Mouse (Mus musculus): Measurements from ENCODE around the gene Tnfrsf18. TPM values are rescaled to one million over a fixed set of nuclear protein-coding genes. Genes with fewer than 3 reads are reported as not detected.

Gene Tnfrsf18
- 2.3 and 2.8 TPM in 2 replicates for polyA plus RNA-seq (2014; fragmentation: Nextera tagmentation; extraction: Ambion mirVana)

- Histone ChIP-seq H3K4me3 (ENCODE audit: low read length) (no peak within 1 kb of the TSS), H3K4me1 (ENCODE audit: control insufficient read depth, insufficient read depth, low read length) (peaks cover 7% of the 10 kb centered on the region), H3K27me3 (ENCODE audit: control insufficient read depth, insufficient read depth, low read length) (no peaks in the 10 kb centered on the region), H3K9me3 (ENCODE audit: control insufficient read depth, low read length) (no peaks in the 10 kb centered on the region), H3K9ac (ENCODE audit: low read depth, low read length) (no peak within 1 kb of the TSS), H3K4me2 (replicated peaks; ENCODE audit: low read depth, low read length) (no peak within 1 kb of the TSS), H3K27ac (ENCODE audit: low read depth, low read length) (no peak within 1 kb of the TSS), H3K36me3 (ENCODE audit: control insufficient read depth, insufficient read depth, low read length) (peaks cover 9% of the 10 kb centered on the region; the same call in 1 of the 2 replicates)
- peak; percentile 38; the same call in 1 of the 2 replicates for ATAC-seq (ENCODE audit: low FRiP score, low TSS enrichment)
- WGBS, result 61% methylated on average over 4 of the region's 4 CpGs
Measured at GRCm38 (mm10) chr4:156026013-156026412, at the start of gene Tnfrsf18. Gene Tnfrsf18 (plus strand): TSS chr4:156026164.

GRCm38 (mm10) chr4:155981436-155982082 lies 44.4 kb upstream of the Tnfrsf18 start:
- no peaks in the 10 kb centered on the region for H3K9me3 ChIP-seq (ENCODE audit: control insufficient read depth, low read length)
- H3K4me3 ChIP-seq (ENCODE audit: low read length), result no peak overlapping the region
- H3K4me1 ChIP-seq (ENCODE audit: control insufficient read depth, insufficient read depth, low read length), result no peaks in the 10 kb centered on the region
- H3K4me2 ChIP-seq (replicated peaks; ENCODE audit: low read depth, low read length), result no peak overlapping the region
- H3K27ac ChIP-seq (ENCODE audit: low read depth, low read length), result no peak overlapping the region
- no peaks in the 10 kb centered on the region for H3K27me3 ChIP-seq (ENCODE audit: control insufficient read depth, insufficient read depth, low read length)
- H3K36me3 ChIP-seq (ENCODE audit: control insufficient read depth, insufficient read depth, low read length), result no peaks in the 10 kb centered on the region
- no peak overlapping the region for H3K9ac ChIP-seq (ENCODE audit: low read depth, low read length)
- no peak for ATAC-seq (ENCODE audit: low FRiP score, low TSS enrichment)
- WGBS, result 80% methylated on average over 12 of the region's 12 CpGs

GRCm38 (mm10) chr4:155983788-155984187 lies 42.2 kb upstream of the Tnfrsf18 start:
- H3K4me1 ChIP-seq (ENCODE audit: control insufficient read depth, insufficient read depth, low read length), result no peaks in the 10 kb centered on the region
- H3K9me3 ChIP-seq (ENCODE audit: control insufficient read depth, low read length), result no peaks in the 10 kb centered on the region
- no peak overlapping the region for H3K27ac ChIP-seq (ENCODE audit: low read depth, low read length)
- H3K36me3 ChIP-seq (ENCODE audit: control insufficient read depth, insufficient read depth, low read length), result no peaks in the 10 kb centered on the region
- ATAC-seq (ENCODE audit: low FRiP score, low TSS enrichment), result no peak
- WGBS, result 8% methylated on average over 2 of the region's 2 CpGs
- no peak overlapping the region for H3K9ac ChIP-seq (ENCODE audit: low read depth, low read length)
- no peaks in the 10 kb centered on the region for H3K27me3 ChIP-seq (ENCODE audit: control insufficient read depth, insufficient read depth, low read length)
- H3K4me2 ChIP-seq (replicated peaks; ENCODE audit: low read depth, low read length), result no peak overlapping the region
- no peak overlapping the region for H3K4me3 ChIP-seq (ENCODE audit: low read length)

- Histone ChIP-seq H3K4me2 (replicated peaks; ENCODE audit: low read depth, low read length) (peak overlapping the region; percentile 98), H3K4me1 (ENCODE audit: control insufficient read depth, insufficient read depth, low read length) (peaks cover 19% of the 10 kb centered on the region), H3K9ac (ENCODE audit: low read depth, low read length) (peak overlapping the region; percentile 75), H3K4me3 (ENCODE audit: low read length) (peak overlapping the region; percentile 48), H3K27me3 (ENCODE audit: control insufficient read depth, insufficient read depth, low read length) (no peaks in the 10 kb centered on the region), H3K36me3 (ENCODE audit: control insufficient read depth, insufficient read depth, low read length) (peaks cover 13% of the 10 kb centered on the region), H3K9me3 (ENCODE audit: control insufficient read depth, low read length) (no peaks in the 10 kb centered on the region), H3K27ac (ENCODE audit: low read depth, low read length) (peak overlapping the region; percentile 92; the same call in 1 of the 2 replicates)
- 90% methylated on average over 22 of the region's 22 CpGs for WGBS
- no peak for ATAC-seq (ENCODE audit: low FRiP score, low TSS enrichment)
Measured at GRCm38 (mm10) chr4:155991211-155991907, 34.6 kb upstream of the Tnfrsf18 start.

- peak overlapping the region; percentile 48 for H3K4me3 ChIP-seq (ENCODE audit: low read length)
- H3K4me2 ChIP-seq (replicated peaks; ENCODE audit: low read depth, low read length), result peak overlapping the region; percentile 98
- H3K4me1 ChIP-seq (ENCODE audit: control insufficient read depth, insufficient read depth, low read length), result peaks cover 19% of the 10 kb centered on the region
- ATAC-seq (ENCODE audit: low FRiP score, low TSS enrichment), result peak; percentile 6
- 29% methylated on average over 37 of the region's 37 CpGs for WGBS
- H3K9me3 ChIP-seq (ENCODE audit: control insufficient read depth, low read length), result no peaks in the 10 kb centered on the region
- H3K27me3 ChIP-seq (ENCODE audit: control insufficient read depth, insufficient read depth, low read length), result no peaks in the 10 kb centered on the region
- H3K9ac ChIP-seq (ENCODE audit: low read depth, low read length), result peak overlapping the region; percentile 75
- peaks cover 18% of the 10 kb centered on the region for H3K36me3 ChIP-seq (ENCODE audit: control insufficient read depth, insufficient read depth, low read length)
- peak overlapping the region; percentile 92 for H3K27ac ChIP-seq (ENCODE audit: low read depth, low read length)
Measured at GRCm38 (mm10) chr4:155991908-155992230, 34.1 kb upstream of the Tnfrsf18 start.

GRCm38 (mm10) chr4:155992241-155992905 lies 33.6 kb upstream of the Tnfrsf18 start, which contains the start of the genes B3galt6 and Sdf4:
Gene B3galt6 (minus strand): TSS chr4:155992649.
Gene Sdf4 (plus strand): TSS chr4:155992872.
- under 1% methylated on average over 99 of the region's 99 CpGs for WGBS
- H3K27me3 ChIP-seq (ENCODE audit: control insufficient read depth, insufficient read depth, low read length), result no peaks in the 10 kb centered on the region
- H3K27ac ChIP-seq (ENCODE audit: low read depth, low read length), result peak within 1 kb of the TSS; percentile 92
- H3K9me3 ChIP-seq (ENCODE audit: control insufficient read depth, low read length), result no peaks in the 10 kb centered on the region
- H3K9ac ChIP-seq (ENCODE audit: low read depth, low read length), result peak within 1 kb of the TSS; percentile 90
- H3K4me1 ChIP-seq (ENCODE audit: control insufficient read depth, insufficient read depth, low read length), result peaks cover 19% of the 10 kb centered on the region
- peak; percentile 88 for ATAC-seq (ENCODE audit: low FRiP score, low TSS enrichment)
- peak within 1 kb of the TSS; percentile 95 for H3K4me3 ChIP-seq (ENCODE audit: low read length)
- peak within 1 kb of the TSS; percentile 98 for H3K4me2 ChIP-seq (replicated peaks; ENCODE audit: low read depth, low read length)
- peaks cover 23% of the 10 kb centered on the region for H3K36me3 ChIP-seq (ENCODE audit: control insufficient read depth, insufficient read depth, low read length)

- H3K4me1 ChIP-seq (ENCODE audit: control insufficient read depth, insufficient read depth, low read length), result peaks cover 19% of the 10 kb centered on the region
- H3K4me3 ChIP-seq (ENCODE audit: low read length), result peak overlapping the region; percentile 95
- peak overlapping the region; percentile 81 for H3K4me2 ChIP-seq (replicated peaks; ENCODE audit: low read depth, low read length)
- H3K27ac ChIP-seq (ENCODE audit: low read depth, low read length), result peak overlapping the region; percentile 78
- no peaks in the 10 kb centered on the region for H3K27me3 ChIP-seq (ENCODE audit: control insufficient read depth, insufficient read depth, low read length)
- ATAC-seq (ENCODE audit: low FRiP score, low TSS enrichment), result peak; percentile 86
- H3K9ac ChIP-seq (ENCODE audit: low read depth, low read length), result peak overlapping the region; percentile 90
- H3K36me3 ChIP-seq (ENCODE audit: control insufficient read depth, insufficient read depth, low read length), result peaks cover 29% of the 10 kb centered on the region
- WGBS, result under 1% methylated on average over 60 of the region's 70 CpGs
- H3K9me3 ChIP-seq (ENCODE audit: control insufficient read depth, low read length), result no peaks in the 10 kb centered on the region
Measured at GRCm38 (mm10) chr4:155992906-155993547, 32.9 kb upstream of the Tnfrsf18 start.

GRCm38 (mm10) chr4:155993606-155994005 lies 32.4 kb upstream of the Tnfrsf18 start:
- H3K36me3 ChIP-seq (ENCODE audit: control insufficient read depth, insufficient read depth, low read length), result peaks cover 35% of the 10 kb centered on the region
- H3K27me3 ChIP-seq (ENCODE audit: control insufficient read depth, insufficient read depth, low read length), result no peaks in the 10 kb centered on the region
- WGBS, result 4% methylated on average over 15 of the region's 15 CpGs

More at GRCm38 (mm10) chr4:155993606-155994005, 32.4 kb upstream of the Tnfrsf18 start:
- peak overlapping the region; percentile 81 for H3K4me2 ChIP-seq (replicated peaks; ENCODE audit: low read depth, low read length)
- ATAC-seq (ENCODE audit: low FRiP score, low TSS enrichment), result no peak
- peak overlapping the region; percentile 95 for H3K4me3 ChIP-seq (ENCODE audit: low read length)
- H3K9ac ChIP-seq (ENCODE audit: low read depth, low read length), result peak overlapping the region; percentile 90
- peak overlapping the region; percentile 78; the same call in 1 of the 2 replicates for H3K27ac ChIP-seq (ENCODE audit: low read depth, low read length)
- H3K9me3 ChIP-seq (ENCODE audit: control insufficient read depth, low read length), result no peaks in the 10 kb centered on the region
- peaks cover 19% of the 10 kb centered on the region for H3K4me1 ChIP-seq (ENCODE audit: control insufficient read depth, insufficient read depth, low read length)
